10 mouse cellular contexts compared by ENCODE assay signal in genomic region chr5:103938547-103939349, GRCm38 (mm10). TPM values are rescaled to one million over a fixed set of nuclear protein-coding genes. Genes with fewer than 3 reads are reported as not detected.
DNase-seq lines count a peak whose midpoint lies in the region; ATAC-seq and TF ChIP-seq lines count a peak whose summit lies in the region.
"Had no signal": no experiment of that assay in that cellular context is flagged by ENCODE, and none has a peak within 500 bp of the region (broad histone marks: within the 10 kb centered on the region; RNA-seq: fewer than 3 reads in every experiment).

No protein-coding gene starts in this region.

- no peak for TF ChIP-seq CTCF in midbrain, postnatal 0 days (IDR thresholded peaks at IDR 0.05)

- no peak for DNase-seq in kidney, adult 11 months
- peak; percentile 26 to 45 for DNase-seq in cerebellum, postnatal 36 days
- peak; percentile 61 for DNase-seq in hindbrain, embryonic 10.5 days (ENCODE audit: low spot score)
- DNase-seq in midbrain, postnatal 0 days (ENCODE audit: low spot score) = peak; percentile 86
- no peak for DNase-seq in ovary, adult 18-20 months (ENCODE audit: low spot score)
- no peak for DNase-seq in lung, postnatal 36 days
- DNase-seq: adrenal gland, postnatal 36 days; layer of hippocampus, adult 9-11 months had no signal

- H3K9me3 ChIP-seq in kidney, embryonic 14.5 days (ENCODE audit: control insufficient read depth, low read length) = no peaks in the 10 kb centered on the region
- no peaks in the 10 kb centered on the region for H3K9me3 ChIP-seq in hindbrain, embryonic 10.5 days
- no peaks in the 10 kb centered on the region for H3K9me3 ChIP-seq in midbrain, postnatal 0 days (ENCODE audit: low read length)

- WGBS in kidney, embryonic 14.5 days = 52% methylated on average over 11 of the region's 11 CpGs
- 31% methylated on average over 11 of the region's 11 CpGs for WGBS in hindbrain, embryonic 10.5 days
- WGBS in midbrain, postnatal 0 days = 20% methylated on average over 11 of the region's 11 CpGs

- no peak overlapping the region for H3K9ac ChIP-seq in kidney, embryonic 14.5 days (ENCODE audit: low read depth, low read length)
- no peak overlapping the region for H3K9ac ChIP-seq in midbrain, postnatal 0 days (replicated peaks; ENCODE audit: low read length, poor library complexity, severe bottlenecking)

- H3K4me1 ChIP-seq in kidney, embryonic 14.5 days (ENCODE audit: control insufficient read depth, insufficient read depth, low read length) = no peaks in the 10 kb centered on the region
- peaks cover 47% of the 10 kb centered on the region for H3K4me1 ChIP-seq in hindbrain, embryonic 10.5 days (replicated peaks)
- no peaks in the 10 kb centered on the region for H3K4me1 ChIP-seq in midbrain, postnatal 0 days (ENCODE audit: insufficient read depth, low read length)

- peak; percentile 43; the same call in 1 of the 2 replicates for ATAC-seq in kidney, embryonic 14.5 days (ENCODE audit: low FRiP score, low TSS enrichment)
- ATAC-seq in midbrain, postnatal 0 days (ENCODE audit: low FRiP score) = peak; percentile 56; the same call in 1 of the 2 replicates
- no peak for ATAC-seq in granulocyte monocyte progenitor cell, adult 5-6 weeks (replicated peaks; ENCODE audit: poor library complexity, severe bottlenecking)

- no peak overlapping the region for H3K4me3 ChIP-seq in kidney, embryonic 14.5 days (ENCODE audit: low read length)
- peak overlapping the region; percentile 24 for H3K4me3 ChIP-seq in hindbrain, embryonic 10.5 days
- no peak overlapping the region for H3K4me3 ChIP-seq in midbrain, postnatal 0 days (ENCODE audit: low read depth, low read length)

- H3K27me3 ChIP-seq in kidney, embryonic 14.5 days (ENCODE audit: control insufficient read depth, insufficient read depth, low read length) = no peaks in the 10 kb centered on the region
- H3K27me3 ChIP-seq in hindbrain, embryonic 10.5 days (ENCODE audit: insufficient read depth, poor library complexity, severe bottlenecking) = peaks cover 19% of the 10 kb centered on the region; the same call in 1 of the 2 replicates
- no peaks in the 10 kb centered on the region for H3K27me3 ChIP-seq in midbrain, postnatal 0 days (ENCODE audit: insufficient read depth, low read length)

- H3K27ac ChIP-seq in kidney, embryonic 14.5 days (ENCODE audit: low read depth, low read length) = no peak overlapping the region
- peak overlapping the region; percentile 74 for H3K27ac ChIP-seq in hindbrain, embryonic 10.5 days
- H3K27ac ChIP-seq in midbrain, postnatal 0 days (ENCODE audit: low read depth, low read length) = no peak overlapping the region

- H3K4me2 ChIP-seq in kidney, embryonic 14.5 days (replicated peaks; ENCODE audit: low read depth, low read length) = no peak overlapping the region
- 0 out of 2 replicates have a peak overlapping the region, but pooled peaks have one; percentile 2 for H3K4me2 ChIP-seq in midbrain, postnatal 0 days (ENCODE audit: low read depth, low read length, poor library complexity, severe bottlenecking)

- no peaks in the 10 kb centered on the region for H3K36me3 ChIP-seq in kidney, embryonic 14.5 days (ENCODE audit: control insufficient read depth, insufficient read depth, low read length)
- no peaks in the 10 kb centered on the region for H3K36me3 ChIP-seq in hindbrain, embryonic 10.5 days
- no peaks in the 10 kb centered on the region for H3K36me3 ChIP-seq in midbrain, postnatal 0 days (ENCODE audit: insufficient read depth, low read length)

RNA-seq across cellular contexts. Expression of gene Klhl8, which starts 27.7 kb away (rescaled TPM):
- 6.8 and 13.3 TPM in 2 replicates for polyA plus RNA-seq in kidney, embryonic 14.5 days (2014; fragmentation: Nextera tagmentation; extraction: Ambion mirVana)
- 12.7 and 12.8 TPM in 2 replicates for polyA plus RNA-seq in hindbrain, embryonic 10.5 days (2016; fragmentation: Nextera tagmentation; extraction: Ambion mirVana)
- 44.6 and 46.7 TPM in 2 replicates for total RNA-seq in midbrain, postnatal 0 days (2014; rRNA removed)
- 39.5 and 41.5 TPM in 2 replicates for polyA plus RNA-seq in midbrain, postnatal 0 days (2015; fragmentation: Nextera tagmentation; extraction: Ambion mirVana)
- 1.9 and 2.5 TPM in 2 replicates for total RNA-seq in granulocyte monocyte progenitor cell, adult 5-6 weeks (2014; fragmentation: Nextera tagmentation)
- total RNA-seq in granulocyte monocyte progenitor cell, adult 5-6 weeks (2017) = 3.5 and 4.1 TPM in 2 replicates

RNA-seq across cellular contexts. Expression of gene Hsd17b13, which starts 38.5 kb away (rescaled TPM):
- polyA plus RNA-seq in kidney, embryonic 14.5 days (2014; fragmentation: Nextera tagmentation; extraction: Ambion mirVana) = 0.23 TPM in 1 of 2 replicates, not detected in the other
- not detected in 2 replicates for polyA plus RNA-seq in hindbrain, embryonic 10.5 days (2016; fragmentation: Nextera tagmentation; extraction: Ambion mirVana)
- not detected in 2 replicates for total RNA-seq in midbrain, postnatal 0 days (2014; rRNA removed)
- polyA plus RNA-seq in midbrain, postnatal 0 days (2015; fragmentation: Nextera tagmentation; extraction: Ambion mirVana) = 0.15 and 0.27 TPM in 2 replicates
- not detected in 2 replicates for total RNA-seq in granulocyte monocyte progenitor cell, adult 5-6 weeks (2014; fragmentation: Nextera tagmentation)
- not detected in 2 replicates for total RNA-seq in granulocyte monocyte progenitor cell, adult 5-6 weeks (2017)

Comparison
In these comparisons a context has a peak if more than half of its experiments do, and no peak if none do; other contexts are left out.
1. DNase-seq: peak in cerebellum, postnatal 36 days (2 of 2), hindbrain, embryonic 10.5 days (single experiment) and midbrain, postnatal 0 days (single experiment); none in kidney, adult 11 months (single experiment), ovary, adult 18-20 months (single experiment) and lung, postnatal 36 days (single experiment).